Mouse (Mus musculus): ENCODE measurements around the gene Gm17428.

Gm17428 gene

GRCm38 (mm10) chr14:54989886-54990441, 13.2 kb downstream of the Gm17428 start:
- WGBS = 73% methylated on average over 8 of the region's 8 CpGs

DNA sequence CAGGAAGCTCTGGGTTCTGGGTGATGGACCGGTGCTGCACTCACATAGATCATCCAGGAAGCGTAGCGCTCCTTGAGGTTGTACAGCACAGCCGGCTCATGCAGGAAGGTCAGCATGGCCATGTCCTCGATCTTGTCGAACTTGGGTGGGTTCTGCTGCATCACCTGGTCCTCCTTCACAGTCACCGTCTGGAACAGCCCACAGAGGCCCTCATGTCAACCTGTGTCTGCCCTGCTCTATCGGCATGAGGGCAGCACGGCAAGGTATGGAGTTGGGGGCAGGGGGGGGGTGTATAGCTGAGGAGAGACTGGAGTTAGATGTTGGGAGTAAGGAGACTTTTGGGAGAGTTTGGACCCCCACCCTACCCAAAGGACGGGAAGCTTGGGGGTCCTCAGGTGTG, 15.5 kb downstream of the Gm17428 start:
- WGBS = 95% methylated on average over 10 of the region's 10 CpGs

- 73% methylated on average over 10 of the region's 10 CpGs for WGBS
These were observed 16.9 kb downstream of the Gm17428 start for GRCm38 (mm10) chr14:54993636-54994035.

DNA sequence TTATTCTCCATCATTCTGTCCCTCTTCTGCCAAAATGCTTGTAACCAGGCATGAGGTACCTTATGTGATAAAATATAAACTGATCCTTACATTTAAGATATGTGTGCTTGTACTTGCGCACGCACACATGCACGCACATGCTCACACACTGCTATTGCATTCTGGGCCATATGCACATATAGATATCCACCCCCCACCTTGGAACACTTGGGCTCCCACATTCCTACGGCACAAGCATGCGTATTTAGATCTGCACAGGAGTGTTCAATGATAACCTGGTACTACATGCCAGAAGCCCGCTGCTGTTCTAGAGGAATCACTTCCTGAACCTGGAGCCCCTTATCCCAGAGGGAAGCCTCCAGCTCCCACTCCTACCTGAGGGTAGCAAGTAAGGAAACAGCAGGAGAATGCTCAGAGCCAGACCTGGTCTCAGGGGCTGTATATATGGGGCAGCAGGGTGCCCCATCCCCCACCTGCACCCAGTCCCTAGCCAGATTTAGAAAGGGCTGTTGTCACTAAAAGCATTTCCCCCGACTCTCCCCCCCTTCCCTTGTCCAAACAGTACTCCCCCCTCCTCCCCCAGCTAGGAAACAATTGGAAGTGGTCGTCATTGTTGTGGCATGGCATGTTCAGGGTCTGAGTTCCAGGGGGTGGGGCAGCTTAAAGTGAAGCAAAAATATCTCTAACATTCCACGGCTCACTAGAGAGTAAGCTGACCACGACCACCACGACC, 17.6 kb downstream of the Gm17428 start, which contains the start of gene Myh7:
Gene Myh7 (minus strand): TSS at position 491 of the 733 bp plus-strand sequence.
- WGBS = 45% methylated on average over 11 of the region's 11 CpGs

GRCm38 (mm10) chr14:54995457-54996138, 18.9 kb downstream of the Gm17428 start:
- WGBS = 30% methylated on average over 14 of the region's 14 CpGs

DNA sequence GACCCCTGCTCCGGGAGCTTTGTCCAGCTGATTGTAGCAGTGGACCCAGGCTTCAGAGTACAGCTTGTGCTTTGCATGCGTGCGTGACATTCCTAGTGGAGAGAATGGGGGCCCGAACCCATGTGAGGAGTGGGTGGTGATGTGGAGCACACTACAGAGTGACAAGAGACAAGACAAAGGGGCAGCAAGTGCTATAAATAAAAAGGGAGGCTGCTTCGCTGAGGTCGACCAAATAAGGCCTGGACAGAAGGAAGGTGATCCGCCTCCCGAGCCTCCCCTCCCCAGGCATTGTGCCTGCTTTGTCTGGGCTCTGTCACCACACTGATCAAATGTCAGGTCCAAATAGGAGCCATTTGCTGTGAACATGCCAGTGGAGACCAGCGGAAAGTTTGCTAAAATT, 20.1 kb downstream of the Gm17428 start:
- 79% methylated on average over 9 of the region's 9 CpGs for WGBS

- WGBS = 73% methylated on average over 4 of the region's 4 CpGs
These were observed 20.6 kb downstream of the Gm17428 start for GRCm38 (mm10) chr14:54997297-54997696.

DNA sequence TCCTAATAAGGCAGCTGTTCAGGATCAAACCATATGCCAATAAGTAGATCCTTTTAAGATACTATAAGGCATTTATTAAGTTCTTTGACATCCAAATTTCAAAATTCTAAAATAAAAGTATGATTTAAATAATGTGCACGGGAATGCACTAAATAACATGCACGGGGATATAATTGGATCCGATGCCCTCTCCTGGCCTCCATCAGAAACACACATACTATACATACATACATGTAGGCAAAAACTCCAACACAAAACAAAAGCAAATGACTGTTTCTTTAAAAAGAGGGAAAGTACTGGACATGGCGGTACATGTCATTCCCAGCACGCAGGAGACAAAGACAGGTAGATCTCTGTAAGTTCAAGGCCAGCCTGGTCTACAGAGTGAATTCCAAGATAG, 23.1 kb downstream of the Gm17428 start:
- WGBS = 69% methylated on average over 5 of the region's 5 CpGs

DNA sequence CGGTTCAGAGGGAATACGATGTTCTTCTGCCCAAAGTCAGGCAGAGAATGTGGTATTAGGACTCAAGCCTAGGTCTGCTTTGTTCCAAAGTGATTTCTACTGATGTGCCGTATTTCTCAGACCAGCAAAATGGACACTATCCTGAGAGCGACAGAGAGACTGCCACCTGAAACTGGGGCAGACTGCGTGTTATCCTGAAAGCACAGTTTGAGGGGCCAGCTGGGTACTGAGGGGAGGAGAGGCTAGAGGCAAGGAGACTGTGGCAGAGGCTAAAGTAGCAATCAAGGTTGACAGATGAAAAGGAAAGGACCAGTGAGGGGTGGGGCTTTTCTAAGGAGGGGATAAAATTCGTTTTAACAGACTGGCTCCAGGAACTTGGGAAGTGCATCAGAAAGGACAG, 24.1 kb downstream of the Gm17428 start:
- WGBS = 89% methylated on average over 6 of the region's 6 CpGs

DNA sequence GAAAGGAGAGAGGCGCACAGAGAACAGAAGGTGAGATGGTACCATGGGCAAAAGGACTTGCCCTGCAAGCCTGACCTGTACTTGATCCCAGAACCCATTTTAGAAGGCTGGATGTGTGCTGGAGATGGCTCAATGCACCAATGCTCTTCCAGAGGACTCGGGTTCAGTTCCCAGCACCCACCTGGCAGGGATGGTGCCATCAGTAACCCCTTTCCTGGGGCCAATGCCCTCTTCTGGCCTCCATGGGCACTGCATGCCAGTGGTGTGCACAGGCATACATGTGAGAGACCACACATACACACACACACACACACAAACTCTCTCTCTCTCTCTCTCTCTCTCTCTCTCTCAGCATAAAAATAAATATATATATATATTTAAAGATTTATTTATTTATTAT, 24.7 kb downstream of the Gm17428 start:
- 97% methylated on average over 2 of the region's 2 CpGs for WGBS

GRCm38 (mm10) chr14:55001938-55002686, 25.4 kb downstream of the Gm17428 start:
- WGBS = 49% methylated on average over 12 of the region's 12 CpGs

DNA sequence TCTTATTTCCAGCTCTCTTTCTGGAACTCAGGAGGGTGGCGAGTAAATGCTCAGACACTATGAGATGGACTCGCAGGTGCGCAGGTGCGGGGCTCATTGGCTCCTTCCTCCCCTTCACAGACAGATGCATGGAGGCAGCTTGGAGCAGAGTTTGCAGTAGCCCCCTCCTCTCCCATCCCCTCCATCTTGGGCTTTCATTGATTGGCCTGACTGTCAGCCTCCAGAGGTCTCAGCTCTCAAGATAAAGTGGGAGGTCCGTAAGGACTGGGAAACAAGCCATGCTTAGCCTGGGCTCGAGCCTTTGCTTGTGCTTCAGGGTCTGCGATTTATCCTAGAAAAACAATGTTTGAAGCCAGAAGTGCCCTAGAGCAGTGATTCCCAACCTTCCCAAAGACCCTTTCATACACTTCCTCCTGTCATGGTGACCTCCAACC, 26.0 kb downstream of the Gm17428 start:
- WGBS = 70% methylated on average over 7 of the region's 7 CpGs

GRCm38 (mm10) chr14:55003878-55004855, 27.4 kb downstream of the Gm17428 start:
- 73% methylated on average over 18 of the region's 18 CpGs for WGBS

DNA sequence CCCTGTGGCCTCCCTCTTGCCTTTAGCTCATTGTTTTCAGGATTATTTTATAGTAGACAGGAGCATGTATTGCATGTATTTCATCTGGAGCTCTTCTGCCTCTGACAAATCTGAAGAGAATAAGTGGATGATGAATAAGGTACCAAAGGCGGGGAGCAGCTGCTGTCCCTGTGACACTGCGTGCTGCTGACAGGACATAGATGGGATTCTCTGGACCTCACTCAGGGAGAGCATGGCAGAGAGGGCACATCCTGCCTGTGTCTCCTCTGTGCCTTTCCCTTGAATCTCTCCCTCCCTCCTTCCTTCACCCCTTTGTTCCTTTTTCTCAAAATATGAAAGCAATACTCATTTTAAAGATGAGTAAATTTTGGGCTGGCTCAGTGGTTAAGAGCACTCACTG, 28.8 kb downstream of the Gm17428 start:
- WGBS = 87% methylated on average over 2 of the region's 2 CpGs

- WGBS = 82% methylated on average over 8 of the region's 8 CpGs
These were observed 29.2 kb downstream of the Gm17428 start for GRCm38 (mm10) chr14:55005967-55006366.

- 88% methylated on average over 3 of the region's 3 CpGs for WGBS
These were observed 29.8 kb downstream of the Gm17428 start for GRCm38 (mm10) chr14:55006541-55006940.

DNA sequence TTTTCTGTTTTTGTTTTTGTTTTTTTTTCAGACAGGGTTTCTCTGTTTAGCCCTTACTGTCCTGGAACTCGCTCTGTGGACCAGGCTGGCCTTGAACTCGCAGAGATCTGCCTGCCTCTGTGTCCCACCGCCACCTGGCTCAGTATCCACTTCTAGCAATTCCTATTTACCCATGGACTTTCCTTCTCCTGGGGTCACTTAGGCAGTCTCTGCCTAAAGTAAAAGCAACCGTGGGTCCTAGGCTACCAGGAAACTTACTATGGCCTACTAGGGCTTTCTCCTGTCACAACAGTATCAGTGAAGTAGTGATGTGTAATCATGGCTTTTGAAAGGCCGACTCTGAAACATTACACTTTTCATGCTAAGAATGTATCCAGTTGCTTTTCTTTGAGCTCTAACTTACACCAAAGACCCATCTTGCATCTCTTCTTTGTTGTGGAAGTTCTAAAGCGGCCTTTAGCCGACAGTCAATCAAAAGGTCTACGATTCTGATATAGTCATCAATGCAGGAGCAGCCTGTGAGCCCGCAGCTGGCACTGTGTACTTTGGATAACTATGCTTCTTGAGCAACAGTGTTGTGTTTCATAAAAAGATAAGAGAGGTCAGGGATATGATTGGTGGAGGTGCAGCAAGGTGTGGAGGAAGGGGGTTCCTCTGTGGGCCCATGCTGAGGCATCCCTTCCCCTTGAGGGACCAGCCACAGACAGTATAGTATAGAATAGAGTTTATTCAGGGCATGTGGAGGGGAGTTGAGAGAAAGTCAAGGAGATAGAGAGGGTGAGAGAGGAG, 30.6 kb downstream of the Gm17428 start:
- WGBS = 94% methylated on average over 9 of the region's 9 CpGs

- 77% methylated on average over 8 of the region's 8 CpGs for WGBS
These were observed 31.7 kb downstream of the Gm17428 start for GRCm38 (mm10) chr14:55008417-55008816.

DNA sequence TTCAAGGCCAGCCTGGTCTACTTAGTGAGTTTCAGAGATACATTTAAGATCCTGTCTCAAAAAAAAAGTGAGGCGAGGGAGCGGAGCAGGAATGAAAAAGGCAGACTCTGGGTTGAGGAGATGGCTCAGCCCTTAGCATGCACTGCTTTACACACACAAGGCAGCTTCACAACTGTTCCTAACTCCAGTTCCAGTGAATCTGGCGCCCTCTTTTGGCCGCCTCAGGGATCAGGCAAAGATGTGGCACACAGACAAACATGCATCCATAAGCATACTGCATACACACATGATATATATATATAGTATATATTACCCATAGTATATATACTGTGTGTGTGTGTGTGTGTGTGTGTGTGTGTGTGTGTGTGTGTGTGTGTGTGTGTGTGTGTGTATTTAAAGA, 34.4 kb downstream of the Gm17428 start:
- 62% methylated on average over 4 of the region's 4 CpGs for WGBS

GRCm38 (mm10) chr14:55014591-55014990, 37.9 kb downstream of the Gm17428 start:
- under 1% methylated on average over 27 of the region's 27 CpGs for WGBS
